Comparison of ENCODE assay signal across 21 mouse cellular contexts in the genomic region with DNA sequence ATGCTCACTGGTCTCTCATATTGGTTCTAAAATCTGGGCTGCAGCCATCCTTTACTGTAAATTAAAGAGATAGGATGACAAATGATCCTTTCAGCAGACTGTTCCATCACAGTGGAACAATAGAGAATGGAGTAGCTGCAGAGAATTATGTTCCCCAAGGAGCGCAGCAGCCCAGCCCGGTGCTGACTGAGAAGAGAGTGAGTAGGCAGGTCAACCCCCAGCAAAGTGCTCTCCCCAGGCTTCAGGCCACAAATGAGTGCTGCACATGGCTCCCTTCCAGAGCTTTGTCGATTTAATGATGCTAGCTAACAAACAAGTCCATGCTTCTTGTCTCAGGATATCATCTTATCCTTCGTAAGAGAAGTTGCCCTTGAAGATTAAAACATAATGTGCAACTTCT. TPM values are rescaled to one million over a fixed set of nuclear protein-coding genes. Genes with fewer than 3 reads are reported as not detected.
DNase-seq lines count a peak whose midpoint lies in the region; ATAC-seq and TF ChIP-seq lines count a peak whose summit lies in the region.
"Had no signal": no experiment of that assay in that cellular context is flagged by ENCODE, and none has a peak within 500 bp of the region (broad histone marks: within the 10 kb centered on the region; RNA-seq: fewer than 3 reads in every experiment).

No protein-coding gene starts in this region.

- WGBS in hindbrain, embryonic 14.5 days, result 55% methylated on average over 4 of the region's 4 CpGs
- 63% methylated on average over 4 of the region's 4 CpGs for WGBS in hindbrain, embryonic 12.5 days
- WGBS in neural tube, embryonic 13.5 days, result 57% methylated on average over 4 of the region's 4 CpGs
- WGBS in lung, postnatal 0 days, result 72% methylated on average over 4 of the region's 4 CpGs

- H3K27me3 ChIP-seq in hindbrain, embryonic 14.5 days (ENCODE audit: control insufficient read depth, insufficient read depth, low read length), result no peaks in the 10 kb centered on the region
- H3K27me3 ChIP-seq in hindbrain, embryonic 12.5 days, result no peaks in the 10 kb centered on the region
- no peaks in the 10 kb centered on the region for H3K27me3 ChIP-seq in neural tube, embryonic 13.5 days
- no peaks in the 10 kb centered on the region for H3K27me3 ChIP-seq in lung, postnatal 0 days (replicated peaks; ENCODE audit: insufficient read depth, low read length)
- H3K27me3 ChIP-seq: CH12.LX; forebrain, embryonic 15.5 days; liver, embryonic 13.5 days had no signal

- no peak overlapping the region for H3K4me3 ChIP-seq in hindbrain, embryonic 14.5 days (replicated peaks; ENCODE audit: low read length)
- H3K4me3 ChIP-seq in hindbrain, embryonic 12.5 days, result no peak overlapping the region
- no peak overlapping the region for H3K4me3 ChIP-seq in neural tube, embryonic 13.5 days
- H3K4me3 ChIP-seq in lung, postnatal 0 days (ENCODE audit: low read depth, low read length), result no peak overlapping the region
- H3K4me3 ChIP-seq: embryonic facial prominence, embryonic 10.5 days; forebrain, embryonic 15.5 days; left cerebral cortex, adult 2 months; liver, embryonic 13.5 days had no signal

- no peak overlapping the region; the same call in 1 of the 2 replicates for H3K27ac ChIP-seq in hindbrain, embryonic 14.5 days
- H3K27ac ChIP-seq in hindbrain, embryonic 12.5 days, result no peak overlapping the region
- no peak overlapping the region for H3K27ac ChIP-seq in neural tube, embryonic 13.5 days (replicated peaks)
- H3K27ac ChIP-seq in lung, postnatal 0 days (ENCODE audit: low read length), result no peak overlapping the region
- H3K27ac ChIP-seq: embryonic facial prominence, embryonic 10.5 days; forebrain, embryonic 15.5 days; kidney, postnatal 0 days; left cerebral cortex, adult 2 months; liver, embryonic 13.5 days had no signal

- H3K9me3 ChIP-seq in hindbrain, embryonic 14.5 days (ENCODE audit: control insufficient read depth, low read length), result no peaks in the 10 kb centered on the region
- no peaks in the 10 kb centered on the region for H3K9me3 ChIP-seq in hindbrain, embryonic 12.5 days (replicated peaks)
- no peaks in the 10 kb centered on the region for H3K9me3 ChIP-seq in neural tube, embryonic 13.5 days
- H3K9me3 ChIP-seq in lung, postnatal 0 days (ENCODE audit: low read length), result no peaks in the 10 kb centered on the region
- H3K9me3 ChIP-seq: embryonic facial prominence, embryonic 10.5 days; forebrain, embryonic 15.5 days; G1E; liver, embryonic 13.5 days had no signal

- peak overlapping the region; percentile 79; the same call in 1 of the 2 replicates for H3K4me2 ChIP-seq in hindbrain, embryonic 14.5 days (replicated peaks)
- H3K4me2 ChIP-seq in hindbrain, embryonic 12.5 days (replicated peaks), result no peak overlapping the region
- H3K4me2 ChIP-seq in neural tube, embryonic 13.5 days, result peak overlapping the region; percentile 69
- H3K4me2 ChIP-seq in lung, postnatal 0 days (replicated peaks; ENCODE audit: low read depth, low read length), result no peak overlapping the region
- H3K4me2 ChIP-seq: forebrain, embryonic 15.5 days; liver, embryonic 13.5 days had no signal

- TF ChIP-seq CTCF in lung, postnatal 0 days (IDR thresholded peaks at IDR 0.05), result no peak

- DNase-seq in cerebellum, adult 9-11 months, result peak; percentile 66
- no peak for DNase-seq in cerebellum, adult 8-10 months
- DNase-seq in hindbrain, embryonic 14.5 days (ENCODE audit: low spot score), result no peak
- DNase-seq in brain, adult 2 months (ENCODE audit: low read depth, low spot score), result peak; percentile 42
- DNase-seq in lung, postnatal 0 days (ENCODE audit: low spot score), result no peak
- DNase-seq: adrenal gland, adult 2 months; B cell, adult 2 months; gastrocnemius, postnatal 14 days; heart, adult 18-20 months; kidney, adult 2 months; liver, embryonic 13.5 days; lung, adult 2 months; thymus, postnatal 14 days had no signal

- no peak for TF ChIP-seq EP300 in lung, postnatal 0 days (IDR thresholded peaks at IDR 0.05)

- H3K4me1 ChIP-seq in hindbrain, embryonic 14.5 days (replicated peaks; ENCODE audit: control insufficient read depth, insufficient read depth, low read length), result peaks cover 12% of the 10 kb centered on the region; the same call in 1 of the 2 replicates
- peaks cover 14% of the 10 kb centered on the region; the same call in 1 of the 2 replicates for H3K4me1 ChIP-seq in hindbrain, embryonic 12.5 days
- peaks cover 22% of the 10 kb centered on the region for H3K4me1 ChIP-seq in neural tube, embryonic 13.5 days (replicated peaks)
- H3K4me1 ChIP-seq in lung, postnatal 0 days (ENCODE audit: insufficient read depth, low read depth, low read length), result no peaks in the 10 kb centered on the region
- H3K4me1 ChIP-seq: liver, embryonic 13.5 days had no signal

- no peak overlapping the region for H3K9ac ChIP-seq in hindbrain, embryonic 14.5 days
- H3K9ac ChIP-seq in hindbrain, embryonic 12.5 days, result no peak overlapping the region
- no peak overlapping the region for H3K9ac ChIP-seq in neural tube, embryonic 13.5 days
- no peak overlapping the region for H3K9ac ChIP-seq in lung, postnatal 0 days (replicated peaks; ENCODE audit: low read depth)
- H3K9ac ChIP-seq: forebrain, embryonic 15.5 days; liver, embryonic 13.5 days had no signal

- ATAC-seq in hindbrain, embryonic 14.5 days (ENCODE audit: low FRiP score), result no peak
- no peak for ATAC-seq in hindbrain, embryonic 12.5 days (ENCODE audit: low FRiP score)
- ATAC-seq in neural tube, embryonic 13.5 days (ENCODE audit: low read depth), result no peak
- ATAC-seq in lung, postnatal 0 days, result no peak
- ATAC-seq: forebrain, embryonic 15.5 days had no signal

- H3K36me3 ChIP-seq in hindbrain, embryonic 14.5 days (replicated peaks; ENCODE audit: control insufficient read depth, insufficient read depth), result no peaks in the 10 kb centered on the region
- no peaks in the 10 kb centered on the region for H3K36me3 ChIP-seq in hindbrain, embryonic 12.5 days
- H3K36me3 ChIP-seq in neural tube, embryonic 13.5 days, result no peaks in the 10 kb centered on the region
- H3K36me3 ChIP-seq in lung, postnatal 0 days (ENCODE audit: insufficient read depth, low read length), result no peaks in the 10 kb centered on the region
- H3K36me3 ChIP-seq: embryonic facial prominence, embryonic 10.5 days; forebrain, embryonic 15.5 days; G1E; liver, embryonic 13.5 days had no signal

RNA-seq across cellular contexts. Expression of a gene that starts 2.8 kb away (rescaled TPM):
- polyA plus RNA-seq in hindbrain, embryonic 14.5 days (2014; fragmentation: Nextera tagmentation; extraction: Ambion mirVana), result 28.3 and 29.0 TPM in 2 replicates
- 41.1 and 41.4 TPM in 2 replicates for polyA plus RNA-seq in hindbrain, embryonic 12.5 days (2016; fragmentation: Nextera tagmentation; extraction: Ambion mirVana)
- 56.6 and 64.2 TPM in 2 replicates for polyA plus RNA-seq in neural tube, embryonic 13.5 days (2015; fragmentation: Nextera tagmentation; extraction: Ambion mirVana)
- polyA plus RNA-seq in lung, postnatal 0 days (2015; fragmentation: Nextera tagmentation; extraction: Ambion mirVana), result 1.9 and 2.7 TPM in 2 replicates
- polyA plus RNA-seq: G1E had no signal

Comparison
In these comparisons a context has a peak if more than half of its experiments do, and no peak if none do; other contexts are left out.
1. DNase-seq: peak in cerebellum, adult 9-11 months (single experiment) and brain, adult 2 months (single experiment); none in cerebellum, adult 8-10 months (single experiment), hindbrain, embryonic 14.5 days (single experiment) and lung, postnatal 0 days (single experiment).
2. H3K4me2 ChIP-seq: peak in hindbrain, embryonic 14.5 days (single experiment) and neural tube, embryonic 13.5 days (single experiment); none in hindbrain, embryonic 12.5 days (single experiment) and lung, postnatal 0 days (single experiment).